Mouse (Mus musculus) layer of hippocampus, adult 18-20 months (tissue): ENCODE results near the gene Itpr1. TPM values are rescaled to one million over a fixed set of nuclear protein-coding genes. Genes with fewer than 3 reads are reported as not detected.

Experiments
- DNase-seq, 2 experiments: peaks; one replicate each; pipeline ENCODE4 v3.0.0; 2022; ENCODE audit warnings: low spot score in 2 of 2
- microRNA-seq, 2 experiments: library from miRNA; unstranded; fragments of <30 nt; microRNA quantifications; one replicate each; pipeline ENCODE4 v1.2.0; 2021
- total RNA-seq, 2 experiments: library from RNA; stranded (reverse); gene quantifications; 2 replicates each; pipeline ENCODE4 v1.2.3; 2021

The Itpr1 gene
- total RNA-seq, 2 experiments from 2014 or later: 338 to 347 TPM

DNA sequence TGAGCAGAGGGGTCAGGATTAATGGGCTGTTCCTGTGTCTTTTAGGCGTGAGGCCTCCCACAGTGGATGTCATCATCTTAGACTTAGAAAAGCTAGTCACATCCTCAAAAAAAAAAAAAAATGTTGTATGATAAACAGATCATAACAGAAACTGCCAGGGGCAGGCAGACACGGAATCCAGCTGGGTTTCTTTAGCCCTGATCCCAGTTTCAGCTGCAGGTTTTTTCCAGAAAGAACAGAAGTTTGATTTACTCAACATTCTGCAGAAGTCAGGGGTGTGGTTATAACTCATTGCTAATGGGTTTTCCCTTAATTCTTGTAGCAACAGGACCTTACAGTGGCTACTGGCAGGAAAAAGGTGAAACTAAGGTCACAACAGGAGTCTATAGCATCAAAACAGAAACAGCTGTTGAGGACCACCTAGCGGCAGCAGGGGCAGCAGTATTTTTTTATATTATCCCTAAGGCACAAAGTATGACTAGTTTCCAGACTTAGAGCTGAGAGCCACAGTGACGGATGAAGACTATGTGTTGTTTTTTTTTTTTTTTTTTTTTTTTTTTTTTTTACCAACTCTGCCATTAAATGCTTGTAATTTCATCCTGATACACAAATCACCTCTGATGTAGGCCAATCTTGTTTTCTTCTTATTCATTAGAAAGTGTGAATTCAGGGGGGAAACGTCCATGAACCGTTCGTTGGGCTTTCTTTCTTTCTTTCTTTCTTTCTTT, 356.7 kb downstream of the Itpr1 start:
- no peak for DNase-seq

DNA sequence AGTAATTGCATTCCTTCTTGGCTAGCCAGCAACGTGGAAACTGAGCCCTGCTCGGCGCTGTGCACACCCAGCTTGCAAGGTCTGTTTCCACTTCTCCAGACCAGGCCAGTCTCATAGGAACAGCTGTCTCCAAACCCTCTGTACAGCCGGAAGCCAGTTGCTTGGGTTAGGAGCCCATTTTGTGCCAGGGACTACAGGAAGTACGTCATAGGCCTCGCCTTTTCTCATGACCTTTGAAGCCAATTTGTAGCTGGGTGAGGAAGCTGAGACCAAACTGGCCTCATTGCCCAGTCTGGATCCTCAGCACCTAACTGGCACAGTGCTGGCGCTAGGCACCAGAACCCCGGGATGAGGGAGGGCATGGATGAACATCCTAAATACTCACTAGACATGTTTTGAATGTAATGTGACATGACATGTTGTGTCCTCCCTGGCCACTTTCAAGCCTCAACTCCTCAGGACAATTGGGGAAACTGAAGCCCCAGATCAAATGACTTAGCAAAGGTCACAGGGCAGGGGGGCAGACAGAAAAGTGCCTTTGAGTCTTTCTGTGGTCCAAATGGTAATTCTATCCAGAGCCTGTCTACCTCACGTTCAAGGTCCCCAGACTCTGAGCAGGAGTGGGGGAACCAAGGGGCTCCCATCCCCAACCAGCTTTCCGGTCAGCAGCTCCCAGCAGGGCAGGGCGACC, 357.6 kb downstream of the Itpr1 start:
- DNase-seq: no peak

DNA sequence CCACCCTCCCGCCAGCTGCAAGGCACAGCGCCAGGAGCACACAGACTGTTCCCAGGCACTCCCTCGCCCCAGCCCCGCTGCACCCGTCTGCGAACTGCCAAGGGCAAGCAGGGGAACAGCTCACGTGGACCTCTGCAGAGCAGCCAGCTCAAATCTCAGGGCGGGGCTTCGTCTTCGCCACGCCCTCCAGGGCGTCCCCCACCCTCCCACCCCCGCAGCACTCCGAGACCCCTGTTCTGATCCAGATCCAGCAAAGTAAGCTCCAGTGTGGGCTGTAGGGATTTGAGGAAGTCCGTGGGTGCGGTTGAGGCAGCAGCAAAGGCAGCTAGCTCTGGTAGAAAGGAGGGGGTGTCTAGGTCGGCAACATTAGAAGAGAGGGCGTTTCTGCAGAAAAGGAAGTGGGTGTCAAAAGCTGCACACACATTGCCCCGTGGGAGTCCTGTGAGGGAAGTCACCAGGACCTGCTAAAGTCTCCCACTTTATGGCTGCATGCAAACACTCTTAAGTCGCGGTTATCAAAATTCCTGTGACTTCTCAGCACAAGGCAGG, 358.2 kb downstream of the Itpr1 start:
- peak; percentile 59 to 70 for DNase-seq

DNA sequence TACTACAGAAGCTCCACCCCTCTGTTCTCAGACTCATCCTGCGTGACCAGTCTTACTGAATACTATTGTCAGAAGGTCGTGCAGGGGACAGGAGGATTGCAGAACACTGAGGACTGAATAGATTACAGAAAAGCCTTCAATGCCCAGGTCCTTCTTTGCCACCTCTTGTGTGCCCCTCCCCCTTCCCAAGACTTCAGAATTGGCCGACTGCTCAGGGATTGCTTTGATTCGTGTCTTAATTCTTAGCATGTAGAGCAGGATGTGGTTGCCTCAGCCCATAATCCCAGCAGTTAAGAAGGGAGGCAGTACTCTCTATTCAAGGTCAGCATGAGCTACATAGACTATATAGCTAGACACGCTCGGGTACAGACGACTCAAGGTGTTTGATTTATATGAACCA, 359.8 kb downstream of the Itpr1 start:
- no peak for DNase-seq

DNA sequence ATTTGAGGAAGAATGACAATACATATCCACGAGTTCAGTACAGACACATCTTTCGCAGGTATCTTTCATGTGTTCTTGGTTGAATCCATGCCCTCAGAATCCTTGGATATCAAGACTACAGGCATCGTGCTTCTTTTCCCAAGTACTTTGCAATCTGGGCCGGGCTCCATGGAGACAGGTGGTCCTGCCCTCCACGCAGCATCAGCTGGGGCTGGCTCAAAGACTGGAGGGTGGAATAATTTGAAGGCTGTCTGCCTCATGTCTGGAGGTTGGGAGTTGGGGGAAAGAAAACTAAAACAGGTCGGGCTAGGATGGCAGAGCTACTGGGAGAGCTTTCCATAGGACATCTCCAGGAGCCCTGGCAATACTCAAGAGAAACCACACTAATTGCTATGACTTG, 364.2 kb downstream of the Itpr1 start:
- peak; percentile 45 to 58 for DNase-seq

DNA sequence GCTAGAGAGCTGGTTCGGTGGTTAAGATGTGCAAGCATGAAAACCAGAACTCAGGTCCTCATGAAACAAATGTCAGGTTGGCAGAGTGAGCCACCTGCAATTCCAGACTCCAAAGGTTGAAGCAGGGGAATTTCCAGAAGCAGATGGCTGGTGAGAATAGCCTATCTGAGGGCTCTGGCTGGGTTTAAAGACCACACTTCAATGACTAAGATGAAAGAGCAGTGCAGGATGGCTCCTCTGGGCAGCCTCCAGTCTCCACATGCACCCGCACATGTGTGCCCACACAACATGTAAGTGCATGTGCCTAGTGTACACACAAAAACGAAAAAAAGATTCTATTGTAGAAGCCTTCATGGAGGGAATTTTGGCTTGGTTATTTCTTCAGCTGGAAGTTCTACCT, 375.5 kb downstream of the Itpr1 start:
- no peak for DNase-seq

DNA sequence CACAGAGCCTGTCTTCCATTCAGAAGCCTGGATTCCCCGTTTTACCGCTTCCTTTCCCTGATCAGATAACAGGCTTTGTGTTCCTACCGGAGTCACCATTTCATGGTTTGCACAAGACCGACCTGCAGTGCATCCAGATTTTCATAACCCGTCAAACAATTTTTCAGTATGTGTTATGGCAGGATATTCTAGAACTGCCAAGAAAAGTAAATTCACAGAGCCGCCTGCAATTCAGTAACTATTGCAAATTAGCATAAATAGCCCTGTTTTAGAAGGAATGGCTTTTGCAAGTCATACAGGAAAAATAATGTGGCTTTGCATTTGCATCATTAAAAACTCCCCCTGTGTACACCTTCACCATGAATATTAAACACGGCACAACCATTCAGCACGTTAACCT, 379.3 kb downstream of the Itpr1 start:
- no peak for DNase-seq

DNA sequence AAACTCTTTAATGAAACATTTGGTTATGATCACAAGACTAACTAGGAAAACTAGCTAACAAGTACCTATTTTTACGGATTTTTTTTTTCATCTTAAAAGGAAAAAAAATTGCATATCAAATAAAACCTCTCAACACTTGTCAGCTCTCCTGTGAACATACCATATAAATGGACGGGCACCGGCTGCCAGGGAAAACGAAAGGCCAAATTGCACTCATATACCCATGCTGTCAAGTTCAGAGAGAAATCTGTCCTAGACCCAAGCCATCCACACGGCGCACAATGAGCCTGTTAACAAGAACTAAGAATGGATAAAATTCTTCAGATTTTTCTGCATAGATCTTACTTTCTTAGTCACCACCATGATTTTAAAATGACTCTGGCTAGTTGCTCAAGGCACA, 379.7 kb downstream of the Itpr1 start:
- DNase-seq: no peak

DNA sequence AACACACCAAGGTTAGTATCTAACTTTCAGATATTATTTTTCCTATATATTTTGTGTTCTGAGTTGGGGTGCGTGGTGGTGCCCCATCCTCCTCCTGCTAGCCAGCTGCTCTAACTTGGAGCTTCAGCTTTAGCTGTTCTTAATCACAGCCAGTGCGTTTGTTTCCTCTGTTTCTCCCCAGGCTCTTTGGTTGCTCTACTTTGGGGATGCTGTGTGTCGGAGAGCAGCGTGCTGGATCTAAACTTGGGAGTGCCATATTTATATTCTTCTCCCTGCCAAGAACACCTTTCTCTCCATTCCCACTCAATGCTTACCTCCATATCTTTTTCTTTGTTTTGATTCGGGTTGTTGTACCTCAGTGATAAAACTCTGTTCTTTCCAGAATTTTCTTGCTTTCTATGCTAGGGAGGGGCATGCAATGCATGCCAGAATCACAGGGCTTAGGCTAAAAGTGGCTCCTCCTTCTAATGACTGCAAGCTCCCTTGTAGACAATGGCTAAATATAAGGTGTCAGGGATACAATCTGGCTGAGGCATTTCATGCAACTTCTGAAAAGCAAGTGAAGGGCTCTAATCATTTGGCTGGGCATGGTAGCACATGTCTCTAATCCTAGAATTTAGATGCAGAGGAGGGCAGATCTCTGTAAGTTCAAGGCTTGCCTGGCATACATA, 381.4 kb downstream of the Itpr1 start:
- no peak for DNase-seq

DNA sequence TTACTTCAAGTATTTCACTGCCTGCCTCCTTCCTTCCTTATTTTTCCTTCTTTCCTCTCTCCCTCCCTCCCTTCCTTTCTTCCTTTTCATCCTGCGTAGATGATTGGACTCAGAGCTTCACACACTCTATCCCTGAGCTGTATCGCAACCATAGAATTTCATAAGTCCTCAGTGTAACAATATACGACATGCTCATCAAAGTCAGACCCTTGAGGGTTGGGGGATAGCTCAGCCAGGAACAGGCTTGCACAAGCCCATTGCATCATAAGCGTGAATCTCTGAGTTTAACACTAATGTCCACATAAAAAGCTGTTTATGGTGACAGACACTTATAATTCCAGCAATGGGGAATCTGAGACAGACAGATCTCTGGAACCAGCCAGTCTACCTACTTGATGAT, 385.8 kb downstream of the Itpr1 start:
- no peak for DNase-seq

DNA sequence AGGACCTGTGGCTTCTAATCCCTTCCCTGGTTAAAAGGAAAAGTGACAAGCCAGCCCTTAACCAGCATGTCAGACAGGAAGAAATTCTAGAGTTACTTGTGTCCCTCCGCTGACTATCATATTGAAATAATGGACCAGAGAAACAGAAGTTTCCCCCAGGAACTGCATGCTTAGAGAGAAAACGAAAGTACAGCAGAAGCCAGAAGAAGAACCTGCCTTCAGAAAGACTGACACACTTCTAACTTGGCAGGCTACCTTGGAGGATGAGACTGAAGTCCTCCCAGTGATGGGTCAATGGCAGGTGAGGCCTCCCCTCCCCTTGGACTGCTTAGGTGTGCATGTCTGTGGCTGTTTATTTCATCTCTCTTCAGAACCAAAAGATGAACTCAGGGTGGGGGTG, 386.4 kb downstream of the Itpr1 start:
- DNase-seq: no peak

Small RNA genes lying within 50 kb of the gene (microRNA-seq; reads per million reads assigned to microRNA genes)
- 0 reads per million in 2 experiments for gene Mir7661

Other genes with a start within 250 kb of the Itpr1 start
- gene Setmar, start 148.1 kb upstream of the Itpr1 start, total RNA-seq: 1 to 10 TPM; 8.6 to 8.7 TPM
- 10 to 100 TPM; 22.3 to 24.2 TPM for gene Sumf1, start 27.5 kb upstream of the Itpr1 start, total RNA-seq